Mouse (Mus musculus): ENCODE measurements at regions not wholly inside any gene's neighbourhood (a gene's known extent, or its start where the extent isn't known, plus 50 kb on each side); places are given as distances from the start of the nearest gene placed in this dataset.

GRCm38 (mm10) chr11:6785471-6785870 lies 52.0 kb downstream of the Gm11983 start:
- intact Hi-C loops (cut with DNase I): no loop called here
- DNase-seq: no peak

- intact Hi-C loops (cut with DNase I): no loop called here
Measured at GRCm38 (mm10) chr11:6782826-6783225, 54.6 kb downstream of the Gm11983 start.

GRCm38 (mm10) chr11:6779752-6780151 lies 57.7 kb downstream of the Gm11983 start:
- intact Hi-C loops (cut with DNase I): no loop called here
- DNase-seq: no peak

More at GRCm38 (mm10) chr11:6782826-6783225, 54.6 kb downstream of the Gm11983 start:
- no peak for DNase-seq

- intact Hi-C loops (cut with DNase I): no loop called here
- no peak for DNase-seq
Measured at GRCm38 (mm10) chr11:6778596-6779360, 58.7 kb downstream of the Gm11983 start.

- intact Hi-C loops (cut with DNase I): no loop called here
Measured at GRCm38 (mm10) chr11:6777566-6777965, 59.9 kb downstream of the Gm11983 start.

GRCm38 (mm10) chr11:6774656-6775055 lies 62.8 kb downstream of the Gm11983 start:
- DNase-seq: no peak
- intact Hi-C loops (cut with DNase I): no loop called here

More at GRCm38 (mm10) chr11:6777566-6777965, 59.9 kb downstream of the Gm11983 start:
- no peak for DNase-seq

GRCm38 (mm10) chr11:6773951-6774350 lies 63.5 kb downstream of the Gm11983 start:
- no peak for DNase-seq
- intact Hi-C loops (cut with DNase I): no loop called here

- DNase-seq: no peak
- intact Hi-C loops (cut with DNase I): no loop called here
Measured at GRCm38 (mm10) chr11:6773364-6773763, 64.1 kb downstream of the Gm11983 start.

- no peak for DNase-seq
- intact Hi-C loops (cut with DNase I): loop anchor here (1.0 to 10.0 kb wide), 2 partner anchors 114 to 375 kb away; no protein-coding TSS in a partner anchor
Measured at GRCm38 (mm10) chr11:6769437-6769765, 68.1 kb downstream of the Gm11983 start.

GRCm38 (mm10) chr11:6768599-6769436 lies 68.6 kb downstream of the Gm11983 start:
- intact Hi-C loops (cut with DNase I): loop anchor here (1.0 to 10.0 kb wide), 3 partner anchors 92 to 376 kb away; no protein-coding TSS in a partner anchor
- DNase-seq: peak; percentile 69 to 84

- no peak for DNase-seq
- intact Hi-C loops (cut with DNase I): loop anchor here (10.0 kb wide), 1 partner anchor 378 kb away; no protein-coding TSS in a partner anchor
Measured at GRCm38 (mm10) chr11:6766725-6767124, 70.7 kb downstream of the Gm11983 start.

GRCm38 (mm10) chr11:6765333-6765957 lies 72.0 kb downstream of the Gm11983 start:
- intact Hi-C loops (cut with DNase I): loop anchor here (10.0 kb wide), 1 partner anchor 379 kb away; no protein-coding TSS in a partner anchor
- no peak for DNase-seq

GRCm38 (mm10) chr11:6764186-6764585 lies 73.3 kb downstream of the Gm11983 start:
- no peak for DNase-seq
- intact Hi-C loops (cut with DNase I): loop anchor here (10.0 kb wide), 1 partner anchor 381 kb away; no protein-coding TSS in a partner anchor

GRCm38 (mm10) chr11:6763001-6763400 lies 74.5 kb downstream of the Gm11983 start:
- no peak for DNase-seq
- intact Hi-C loops (cut with DNase I): loop anchor here (1.0 to 10.0 kb wide), 2 partner anchors 20 to 382 kb away; no protein-coding TSS in a partner anchor

- intact Hi-C loops (cut with DNase I): loop anchor here (10.0 kb wide), 1 partner anchor 383 kb away; no protein-coding TSS in a partner anchor
Measured at GRCm38 (mm10) chr11:6761876-6762628, 75.4 kb downstream of the Gm11983 start.

GRCm38 (mm10) chr11:6759578-6759977 lies 77.9 kb downstream of the Gm11983 start:
- intact Hi-C loops (cut with DNase I): no loop called here
- DNase-seq: no peak

More at GRCm38 (mm10) chr11:6761876-6762628, 75.4 kb downstream of the Gm11983 start:
- no peak for DNase-seq

- intact Hi-C loops (cut with DNase I): no loop called here
- DNase-seq: no peak
Measured at GRCm38 (mm10) chr11:6739439-6739838, 81.1 kb downstream of the Ramp3 start.

GRCm38 (mm10) chr11:6738581-6738980 lies 80.3 kb downstream of the Ramp3 start:
- no peak for DNase-seq
- intact Hi-C loops (cut with DNase I): no loop called here

- no peak for DNase-seq
- intact Hi-C loops (cut with DNase I): no loop called here
Measured at GRCm38 (mm10) chr11:6738163-6738562, 79.8 kb downstream of the Ramp3 start.

All from heart, postnatal 36 days (tissue).